Mouse (Mus musculus): ENCODE results near the gene Grin2b.

DNA sequence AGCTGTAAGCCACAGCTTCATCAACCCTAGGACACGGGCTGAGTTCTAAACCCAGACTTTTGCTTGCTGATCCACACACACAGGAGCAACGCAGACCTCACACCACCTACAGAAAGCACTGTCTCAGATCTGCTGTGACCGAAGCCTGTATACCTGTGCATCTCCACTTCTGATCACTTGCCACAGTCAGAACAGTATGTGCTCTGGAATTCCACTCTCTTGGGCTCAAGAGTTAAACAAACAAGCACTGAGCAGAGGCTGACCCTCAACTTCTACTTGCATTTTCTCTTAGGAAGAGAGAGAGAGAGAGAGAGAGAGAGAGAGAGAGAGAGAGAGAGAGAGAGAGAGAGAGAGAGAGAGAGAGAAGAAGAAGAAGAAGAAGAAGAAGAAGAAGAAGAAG, 50.7 kb downstream of the Grin2b start:
- TF ChIP-seq POLR2A (IDR thresholded peaks at IDR 0.05; ENCODE audit: insufficient read depth, low read length) = no peak
- TF ChIP-seq EP300 (IDR thresholded peaks at IDR 0.05; ENCODE audit: insufficient read depth, low read depth, low read length) = no peak
